Mouse (Mus musculus): ENCODE results near the gene Arl6ip1.
A peak's percentile ranks its signal among the peaks of the same experiment; 100 is the strongest.

Arl6ip1 gene

DNA sequence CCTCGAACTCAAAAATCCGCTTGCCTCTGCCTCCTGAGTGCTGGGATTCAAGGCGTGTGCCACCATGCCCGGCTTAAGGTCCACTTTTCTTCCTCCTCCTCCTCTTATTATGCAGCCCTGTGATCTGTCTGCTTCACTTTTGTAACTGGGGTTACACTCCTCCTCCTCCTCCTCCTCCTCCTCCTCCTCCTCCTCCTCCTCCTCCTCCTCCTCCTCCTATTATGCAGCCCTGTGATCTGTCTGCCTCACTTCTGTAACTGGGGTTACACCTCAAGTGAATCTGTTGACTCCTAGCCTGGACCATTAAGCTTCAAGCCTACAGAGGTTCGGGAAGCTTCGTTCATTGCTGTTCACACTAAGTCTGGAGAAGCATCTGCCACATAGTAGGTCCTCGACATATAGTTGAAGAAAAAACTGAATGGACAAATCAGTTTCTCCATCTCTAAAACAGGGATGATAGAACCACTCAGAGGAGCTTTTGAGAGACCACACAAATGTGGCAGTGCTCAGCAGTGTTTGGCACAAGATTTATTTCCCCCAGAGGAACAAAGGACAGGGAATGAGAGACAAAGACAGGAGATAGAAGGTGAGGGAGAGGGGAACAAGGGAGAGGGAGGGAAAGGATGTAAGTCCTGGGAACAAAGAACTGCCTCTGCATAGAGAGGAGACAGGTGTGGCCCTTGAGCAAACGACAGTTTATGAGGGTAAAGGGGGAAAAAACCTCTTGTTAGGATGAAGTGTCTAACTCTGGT, 12.5 kb downstream of the Arl6ip1 start:
- DNase-seq (ENCODE audit: low read depth, low spot score), result no peak

DNA sequence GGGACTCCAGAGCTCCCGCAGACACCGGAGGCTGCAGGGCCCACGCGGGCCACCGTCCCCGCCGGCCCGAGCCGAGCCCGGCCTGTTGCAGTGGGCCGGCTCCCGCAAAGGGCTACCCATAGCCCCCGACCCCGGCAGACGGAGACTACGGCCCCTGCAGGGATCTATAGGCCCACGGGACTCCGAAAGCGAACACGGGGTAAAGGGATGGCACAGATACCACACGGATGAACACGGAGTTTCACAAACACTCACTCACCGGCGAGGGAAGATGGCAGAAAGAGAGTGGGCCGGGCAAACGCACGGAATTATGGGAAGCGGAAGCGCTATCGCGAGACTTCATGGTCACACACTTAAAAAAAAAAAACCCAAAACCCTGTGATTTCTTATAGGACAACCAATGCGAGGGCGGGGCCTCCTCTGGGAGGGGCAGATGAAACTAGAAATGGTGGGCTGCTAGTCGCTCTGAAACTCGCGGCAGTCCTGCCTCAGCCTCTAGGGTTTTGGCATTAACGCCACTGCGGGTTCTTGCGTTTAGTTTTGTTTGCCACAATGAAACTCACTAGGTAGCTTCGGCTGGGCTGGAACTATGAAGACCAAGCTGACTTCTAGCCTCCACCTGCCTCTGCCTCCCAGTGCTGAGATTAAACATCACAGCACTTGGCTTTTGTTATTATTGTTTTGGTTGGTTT, 13.4 kb downstream of the Arl6ip1 start, which contains the start of gene Rps15a:
Gene Rps15a (minus strand): TSS at position 312 of the 692 bp plus-strand sequence.
- peak; percentile 96 for DNase-seq (ENCODE audit: low read depth, low spot score)

DNA sequence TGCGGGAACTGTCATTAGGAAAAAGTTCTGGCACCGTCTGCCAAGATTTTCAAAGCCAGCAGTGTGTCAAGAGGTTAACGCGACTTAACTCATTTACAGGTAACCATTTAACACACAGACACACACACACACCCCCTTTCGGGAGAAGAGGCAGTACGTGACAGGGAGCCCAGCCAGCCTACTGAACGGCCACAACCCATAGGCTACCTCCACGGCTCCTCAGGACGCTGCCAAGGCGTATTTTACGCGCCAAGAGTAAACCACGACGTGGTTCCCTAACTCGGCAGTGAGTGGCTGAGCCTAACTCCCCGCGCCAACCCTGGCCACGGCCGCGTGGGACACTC, 14.0 kb downstream of the Arl6ip1 start:
- no peak for DNase-seq (ENCODE audit: low read depth, low spot score)

DNA sequence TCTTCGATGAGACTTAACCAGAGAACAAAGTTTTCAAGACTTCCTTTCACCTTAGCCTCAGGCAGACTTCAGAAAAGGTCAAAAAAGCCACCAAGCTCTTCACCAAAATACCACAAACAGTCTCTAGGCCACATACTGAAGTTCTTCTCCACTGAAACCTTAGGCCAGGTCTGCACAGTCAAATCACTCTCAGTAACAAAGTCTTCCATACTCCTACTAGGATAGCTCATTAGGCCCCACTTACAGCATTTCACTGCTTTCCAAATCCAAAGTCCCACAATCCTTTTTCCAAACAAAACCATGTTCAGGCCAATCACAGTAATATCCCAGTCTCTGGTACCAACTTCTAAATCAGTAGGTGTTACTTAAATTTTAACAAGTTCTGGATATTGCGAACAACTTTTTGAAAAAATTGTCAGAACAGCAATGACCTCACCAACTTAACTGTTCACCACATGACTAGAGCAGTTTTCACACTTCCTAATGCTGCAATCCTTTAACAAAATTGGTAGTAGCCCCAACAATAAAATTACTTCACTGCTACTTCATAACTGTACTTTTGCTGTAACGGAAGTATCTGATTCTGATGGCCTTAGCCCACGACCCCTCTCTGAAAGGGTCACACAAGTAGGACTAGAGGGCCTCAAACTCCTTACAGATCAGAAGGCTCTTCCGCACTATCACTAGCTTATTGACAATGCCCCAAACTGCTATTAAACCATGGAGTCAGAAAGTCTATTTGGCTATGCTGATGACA, 15.7 kb downstream of the Arl6ip1 start:
- DNase-seq (ENCODE audit: low read depth, low spot score), result no peak

DNA sequence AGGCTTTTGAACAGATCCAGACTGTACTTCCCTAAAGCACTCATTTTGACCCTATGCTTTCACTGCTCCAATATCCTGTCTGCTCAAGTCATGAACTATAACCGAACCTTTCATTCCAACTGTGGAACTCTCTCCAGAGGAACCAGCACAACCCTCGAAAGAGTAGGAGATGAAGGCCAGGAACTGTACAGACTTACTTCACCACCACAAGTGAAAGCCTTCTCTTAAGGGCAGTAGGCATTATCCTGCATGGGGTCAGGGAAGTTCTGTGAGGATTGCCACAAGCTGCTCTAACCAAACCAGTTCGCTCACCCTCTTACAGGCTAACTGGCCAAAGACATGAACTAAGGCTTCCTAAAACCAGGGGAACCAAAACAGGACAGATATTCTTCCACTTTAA, 18.3 kb downstream of the Arl6ip1 start:
- DNase-seq (ENCODE audit: low read depth, low spot score), result no peak

DNA sequence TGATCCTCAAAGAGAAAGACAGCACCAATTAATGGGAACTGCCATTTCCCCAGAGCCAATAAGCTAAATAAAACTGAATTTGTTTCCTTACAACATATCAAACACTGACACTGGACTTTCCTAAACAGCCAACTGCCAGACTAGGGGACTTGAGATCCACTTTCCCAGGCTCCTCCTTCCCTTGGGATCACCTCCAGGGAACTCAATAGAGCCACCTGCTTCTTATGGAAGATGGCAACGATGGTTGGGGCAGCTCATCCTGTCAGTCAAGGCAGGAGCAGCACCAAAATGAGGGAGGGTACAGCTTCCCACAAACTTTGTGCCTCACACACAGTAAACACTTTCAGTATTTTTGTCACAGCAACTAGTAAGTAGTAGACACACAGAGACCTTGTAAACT, 21.8 kb downstream of the Arl6ip1 start:
- DNase-seq (ENCODE audit: low read depth, low spot score), result no peak

DNA sequence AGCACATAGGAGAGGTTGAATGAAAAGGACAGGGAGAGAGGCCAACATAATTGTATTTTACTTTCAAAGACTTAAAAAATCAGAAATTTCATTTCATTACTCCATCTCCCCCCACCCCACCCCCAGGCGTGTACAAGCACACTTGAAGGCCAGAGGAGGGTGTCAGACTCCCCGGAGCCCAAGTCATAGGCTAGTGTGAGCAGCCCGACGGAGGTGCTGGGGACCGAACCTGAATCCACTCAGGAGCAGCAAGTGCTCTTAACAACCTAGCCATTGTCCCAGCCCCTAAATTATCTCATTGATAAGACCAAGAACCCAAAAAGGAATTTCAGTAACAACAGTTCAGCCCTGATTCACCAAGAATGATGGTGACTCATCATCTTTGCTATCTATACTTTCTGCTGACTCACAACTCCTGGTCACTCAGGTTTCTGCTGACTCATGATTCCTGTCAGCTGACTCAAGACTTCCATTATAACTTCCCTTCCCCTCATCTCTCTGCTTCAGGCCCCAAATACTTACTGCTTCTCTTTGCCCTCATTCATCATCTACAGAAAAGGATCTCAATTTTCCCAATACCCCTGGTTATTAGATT, 24.9 kb downstream of the Arl6ip1 start:
- peak; percentile 22 for DNase-seq (ENCODE audit: low read depth, low spot score)

DNA sequence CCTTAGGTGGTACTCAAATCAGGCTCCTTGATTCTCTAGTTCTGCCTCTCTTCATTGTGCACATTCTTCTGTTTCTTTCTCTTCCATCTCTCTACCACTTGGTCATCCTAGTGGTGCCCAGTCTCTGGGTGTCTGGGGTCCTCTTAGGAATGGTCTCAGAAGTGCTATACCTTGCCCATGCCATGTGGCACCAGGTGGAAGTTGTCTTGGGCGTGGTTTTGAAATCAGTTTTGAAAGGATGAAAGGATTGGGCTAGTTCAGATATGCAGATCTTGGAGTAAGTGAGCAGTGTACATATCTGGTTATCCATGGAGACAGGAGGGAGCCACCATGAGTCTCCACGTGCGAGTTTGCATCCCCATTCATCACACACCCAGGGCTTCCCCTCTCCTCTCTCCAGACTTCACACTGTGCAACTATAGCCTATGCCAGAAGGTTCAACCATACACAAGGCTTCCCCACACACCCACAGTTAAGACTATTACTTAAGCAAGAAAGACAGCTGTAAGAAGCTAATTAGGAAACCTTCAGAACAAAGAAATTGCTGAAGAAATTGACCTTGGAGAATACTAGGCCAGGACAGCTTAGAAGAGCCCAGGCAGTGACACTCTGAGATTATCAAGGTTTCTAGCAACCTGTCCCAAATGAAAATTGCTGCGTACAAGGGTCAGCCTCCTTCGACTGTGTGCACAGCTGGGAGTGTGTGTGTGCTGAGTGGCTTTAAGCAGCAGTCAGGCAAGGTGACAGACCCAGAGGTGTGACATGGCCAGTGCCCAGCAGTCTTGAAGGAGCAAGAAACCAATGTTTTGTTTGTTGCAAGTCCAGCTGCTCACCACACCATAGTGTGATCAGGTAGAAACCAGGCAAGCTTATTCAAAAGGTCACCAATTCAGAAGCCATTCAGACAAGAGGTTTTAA, 25.7 kb downstream of the Arl6ip1 start:
- DNase-seq (ENCODE audit: low read depth, low spot score), result no peak

DNA sequence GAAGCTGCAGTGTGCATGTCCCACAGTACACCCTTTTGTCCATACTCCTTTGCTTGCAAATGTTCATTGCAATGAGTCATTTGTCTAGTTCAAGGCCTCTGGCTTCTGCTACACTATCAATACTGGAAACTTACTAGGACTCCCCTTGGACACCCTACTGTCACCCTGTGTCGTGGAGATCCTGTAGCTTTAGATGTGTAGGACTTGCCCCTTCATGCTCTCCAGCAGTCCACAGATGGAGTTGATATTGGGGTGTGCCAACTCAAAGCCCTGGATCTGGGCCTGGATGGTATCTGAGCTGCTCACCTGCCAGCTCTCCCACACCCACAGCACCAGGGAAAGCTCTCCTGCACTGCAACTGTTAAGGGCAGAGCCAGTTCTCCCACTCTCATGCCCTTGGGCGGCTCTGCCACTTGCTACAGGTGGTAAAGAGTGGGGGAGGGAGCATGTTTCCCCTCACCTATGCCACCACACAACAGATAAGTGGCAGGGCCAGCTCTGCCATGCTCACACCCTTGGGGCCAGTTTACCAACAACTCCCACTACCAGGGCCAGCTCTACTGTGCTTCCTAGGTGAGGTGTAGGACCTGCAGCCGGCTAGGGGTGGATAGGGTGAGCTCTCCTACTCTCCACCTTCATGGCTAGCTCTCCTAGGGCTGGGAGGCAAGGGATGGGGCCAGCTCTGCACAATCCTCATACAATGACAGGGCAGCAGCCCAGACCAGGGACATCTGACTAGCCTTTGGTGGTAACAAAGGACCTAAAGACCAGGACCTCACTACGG, 26.6 kb downstream of the Arl6ip1 start:
- no peak for DNase-seq (ENCODE audit: low read depth, low spot score)

DNA sequence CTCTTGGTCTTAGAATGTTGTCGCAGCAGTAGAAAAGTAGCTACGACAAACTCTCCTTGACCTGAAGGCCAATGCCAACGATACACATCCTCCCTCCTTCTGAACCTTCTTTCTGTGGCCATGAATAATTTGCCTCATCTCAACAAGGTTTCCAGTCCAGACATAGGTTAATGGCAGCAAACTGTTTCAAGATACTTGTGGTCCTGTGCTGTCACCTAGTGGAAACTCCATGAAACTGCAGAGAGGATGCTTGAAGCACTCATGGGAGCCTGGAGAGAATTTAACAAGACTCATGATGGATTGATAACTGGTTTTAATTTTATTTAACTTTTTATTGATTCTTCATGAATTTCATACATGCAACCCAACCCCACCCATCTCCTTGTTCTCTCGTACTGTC, 27.2 kb downstream of the Arl6ip1 start:
- DNase-seq (ENCODE audit: low read depth, low spot score), result peak; percentile 60

DNA sequence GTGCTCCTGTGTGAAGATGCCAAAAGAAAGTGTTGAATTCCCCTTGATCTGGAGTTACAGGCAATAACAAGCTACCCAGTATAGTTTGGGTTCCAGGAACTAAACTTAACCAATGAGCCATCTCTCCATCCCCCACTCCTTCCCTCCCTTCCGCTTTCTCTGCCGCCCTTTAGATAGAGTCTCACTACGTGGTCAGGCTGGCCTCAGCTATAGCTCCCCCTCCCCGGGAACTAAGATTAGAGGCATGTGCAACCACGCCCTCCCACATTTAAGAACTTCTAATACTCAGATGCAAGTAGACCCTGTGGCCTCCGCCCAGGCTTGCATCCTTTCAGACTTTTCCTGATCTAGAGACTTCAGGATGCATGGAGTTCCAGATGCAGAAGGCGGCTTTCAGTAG, 31.8 kb downstream of the Arl6ip1 start:
- no peak for DNase-seq (ENCODE audit: low read depth, low spot score)

DNA sequence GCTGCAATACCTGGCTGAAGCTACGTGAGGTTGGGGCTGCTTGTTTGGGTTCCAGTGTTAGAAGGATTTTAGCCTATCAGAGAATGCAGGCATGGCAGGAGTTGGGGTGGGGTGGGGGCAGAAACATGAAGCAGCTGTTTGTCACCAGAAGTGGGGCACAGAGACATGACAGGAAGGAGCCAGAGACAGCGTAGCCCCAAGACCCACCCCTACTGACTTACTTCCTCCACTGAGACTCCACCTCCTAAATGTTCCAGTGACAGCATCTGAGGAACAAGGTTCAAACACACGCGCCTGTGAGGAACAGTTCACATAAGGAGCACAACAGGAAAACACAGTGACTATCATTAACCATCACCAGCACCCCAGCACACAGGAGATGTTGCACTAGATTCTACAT, 49.5 kb downstream of the Arl6ip1 start:
- no peak for DNase-seq (ENCODE audit: low read depth, low spot score)

DNA sequence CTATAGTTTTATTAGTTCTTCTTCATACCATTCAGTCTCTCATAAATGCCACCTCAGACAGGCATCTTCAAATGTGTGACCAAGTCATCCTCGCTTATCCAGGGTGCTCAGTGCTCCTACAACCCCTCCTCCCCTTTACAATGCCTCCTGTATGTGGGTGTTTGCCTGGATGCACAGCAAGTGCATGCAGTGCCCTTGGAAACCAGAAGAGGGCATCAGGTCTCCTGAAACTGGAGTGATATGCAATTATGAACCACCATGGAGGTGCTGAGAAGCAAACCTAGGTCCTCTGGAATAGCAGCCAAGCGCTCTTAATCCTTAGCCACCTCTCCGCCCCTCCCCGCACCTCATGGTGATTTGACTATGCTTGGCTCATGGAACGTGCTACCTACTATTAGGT, 50.4 kb downstream of the Arl6ip1 start:
- no peak for DNase-seq (ENCODE audit: low read depth, low spot score)
